Mouse (Mus musculus): ENCODE measurements around the gene Os9. TPM values are rescaled to one million over a fixed set of nuclear protein-coding genes. Genes with fewer than 3 reads are reported as not detected.

Gene Os9
- polyA plus RNA-seq, 1 experiment from 2014 or later: 81.4 TPM

GRCm38 (mm10) chr10:127111001-127111887 lies 9.7 kb downstream of the Os9 start:
- H3K27ac ChIP-seq (ENCODE audit: low read depth): no peak overlapping the region
- TF ChIP-seq EP300 (IDR thresholded peaks at IDR 0.05; ENCODE audit: low read depth) (no peak), CTCF (IDR thresholded peaks at IDR 0.05; ENCODE audit: low read depth) (peak; percentile 33; the same call in 1 of the 2 replicates)
- H3K27me3 ChIP-seq (ENCODE audit: insufficient read depth, low read length): no peaks in the 10 kb centered on the region
- DNase-seq (no peak), ATAC-seq (no peak)
- H3K9me3 ChIP-seq (ENCODE audit: low read length): no peaks in the 10 kb centered on the region
- H3K9ac ChIP-seq (replicated peaks): no peak overlapping the region
- peaks cover 28% of the 10 kb centered on the region for H3K36me3 ChIP-seq (replicated peaks; ENCODE audit: insufficient read depth, low read length)
- H3K4me2 ChIP-seq (ENCODE audit: low read depth, low read length): no peak overlapping the region
- 70% methylated on average over 15 of the region's 15 CpGs for WGBS (ENCODE audit: insufficient replicate concordance)
- H3K4me1 ChIP-seq (ENCODE audit: insufficient read depth): peaks cover 3% of the 10 kb centered on the region; the same call in 1 of the 2 replicates
- no peak overlapping the region for H3K4me3 ChIP-seq (ENCODE audit: low read depth, low read length)

GRCm38 (mm10) chr10:127108262-127108583 lies 12.7 kb downstream of the Os9 start:
- TF ChIP-seq CTCF (IDR thresholded peaks at IDR 0.05; ENCODE audit: low read depth): no peak
- TF ChIP-seq EP300 (IDR thresholded peaks at IDR 0.05; ENCODE audit: low read depth): no peak
- ATAC-seq: peak; percentile 11; the same call in 1 of the 2 replicates
- Histone ChIP-seq H3K9ac (replicated peaks) (no peak overlapping the region), H3K4me1 (ENCODE audit: insufficient read depth) (peaks cover 7% of the 10 kb centered on the region), H3K27ac (ENCODE audit: low read depth) (0 out of 2 replicates have a peak overlapping the region, but pooled peaks have one; percentile 6), H3K4me3 (ENCODE audit: low read depth, low read length) (no peak overlapping the region), H3K4me2 (ENCODE audit: low read depth, low read length) (no peak overlapping the region), H3K36me3 (replicated peaks; ENCODE audit: insufficient read depth, low read length) (peaks cover 24% of the 10 kb centered on the region), H3K9me3 (ENCODE audit: low read length) (no peaks in the 10 kb centered on the region), H3K27me3 (ENCODE audit: insufficient read depth, low read length) (no peaks in the 10 kb centered on the region)
- no peak for DNase-seq
- 30% methylated on average over 3 of the region's 3 CpGs for WGBS (ENCODE audit: insufficient replicate concordance)

- no peak overlapping the region for H3K4me3 ChIP-seq (ENCODE audit: low read depth, low read length)
- H3K9me3 ChIP-seq (ENCODE audit: low read length): no peaks in the 10 kb centered on the region
- WGBS (ENCODE audit: insufficient replicate concordance): 47% methylated on average over 16 of the region's 16 CpGs
- ATAC-seq (peak; percentile 39), DNase-seq (no peak)
- TF ChIP-seq CTCF (IDR thresholded peaks at IDR 0.05; ENCODE audit: low read depth): no peak
- no peak for TF ChIP-seq EP300 (IDR thresholded peaks at IDR 0.05; ENCODE audit: low read depth)
- H3K36me3 ChIP-seq (replicated peaks; ENCODE audit: insufficient read depth, low read length): peaks cover 21% of the 10 kb centered on the region
- H3K9ac ChIP-seq (replicated peaks): no peak overlapping the region; the same call in 1 of the 2 replicates
- H3K4me2 ChIP-seq (ENCODE audit: low read depth, low read length): peak overlapping the region; percentile 46
- H3K27ac ChIP-seq (ENCODE audit: low read depth): 0 out of 2 replicates have a peak overlapping the region, but pooled peaks have one; percentile 6
- no peaks in the 10 kb centered on the region for H3K27me3 ChIP-seq (ENCODE audit: insufficient read depth, low read length)
- H3K4me1 ChIP-seq (ENCODE audit: insufficient read depth): peaks cover 7% of the 10 kb centered on the region
Measured at GRCm38 (mm10) chr10:127107563-127108261, 13.2 kb downstream of the Os9 start.

- Histone ChIP-seq H3K9ac (replicated peaks) (no peak overlapping the region), H3K9me3 (ENCODE audit: low read length) (no peaks in the 10 kb centered on the region), H3K4me1 (ENCODE audit: insufficient read depth) (peaks cover 18% of the 10 kb centered on the region), H3K4me2 (ENCODE audit: low read depth, low read length) (no peak overlapping the region), H3K4me3 (ENCODE audit: low read depth, low read length) (no peak overlapping the region), H3K27me3 (ENCODE audit: insufficient read depth, low read length) (no peaks in the 10 kb centered on the region), H3K27ac (ENCODE audit: low read depth) (peak overlapping the region; percentile 57; the same call in 1 of the 2 replicates), H3K36me3 (replicated peaks; ENCODE audit: insufficient read depth, low read length) (peaks cover 32% of the 10 kb centered on the region)
- TF ChIP-seq CTCF (IDR thresholded peaks at IDR 0.05; ENCODE audit: low read depth): no peak
- no peak for TF ChIP-seq EP300 (IDR thresholded peaks at IDR 0.05; ENCODE audit: low read depth)
- no peak for ATAC-seq
- no peak for DNase-seq
- WGBS (ENCODE audit: insufficient replicate concordance): 34% methylated on average over 7 of the region's 7 CpGs
Measured at GRCm38 (mm10) chr10:127103631-127104030, 17.3 kb downstream of the Os9 start.

- peaks cover 14% of the 10 kb centered on the region for H3K4me1 ChIP-seq (ENCODE audit: insufficient read depth)
- no peak overlapping the region for H3K4me3 ChIP-seq (ENCODE audit: low read depth, low read length)
- H3K27ac ChIP-seq (ENCODE audit: low read depth): peak overlapping the region; percentile 44; the same call in 1 of the 2 replicates
- no peaks in the 10 kb centered on the region for H3K27me3 ChIP-seq (ENCODE audit: insufficient read depth, low read length)
- no peak overlapping the region for H3K4me2 ChIP-seq (ENCODE audit: low read depth, low read length)
- H3K9ac ChIP-seq (replicated peaks): no peak overlapping the region
- no peak for TF ChIP-seq EP300 (IDR thresholded peaks at IDR 0.05; ENCODE audit: low read depth)
- no peak for TF ChIP-seq CTCF (IDR thresholded peaks at IDR 0.05; ENCODE audit: low read depth)
- peaks cover 43% of the 10 kb centered on the region for H3K36me3 ChIP-seq (replicated peaks; ENCODE audit: insufficient read depth, low read length)
- H3K9me3 ChIP-seq (ENCODE audit: low read length): no peaks in the 10 kb centered on the region
- 62% methylated on average over 6 of the region's 6 CpGs for WGBS (ENCODE audit: insufficient replicate concordance)
- ATAC-seq (no peak), DNase-seq (no peak)
Measured at GRCm38 (mm10) chr10:127101151-127101550, 19.8 kb downstream of the Os9 start.

- peak overlapping the region; percentile 44; the same call in 1 of the 2 replicates for H3K27ac ChIP-seq (ENCODE audit: low read depth)
- peaks cover 14% of the 10 kb centered on the region for H3K4me1 ChIP-seq (ENCODE audit: insufficient read depth)
- no peak overlapping the region for H3K9ac ChIP-seq (replicated peaks)
- no peaks in the 10 kb centered on the region for H3K9me3 ChIP-seq (ENCODE audit: low read length)
- TF ChIP-seq EP300 (IDR thresholded peaks at IDR 0.05; ENCODE audit: low read depth) (peak; percentile 82; the same call in 1 of the 2 replicates), CTCF (IDR thresholded peaks at IDR 0.05; ENCODE audit: low read depth) (no peak)
- H3K4me3 ChIP-seq (ENCODE audit: low read depth, low read length): no peak overlapping the region
- H3K27me3 ChIP-seq (ENCODE audit: insufficient read depth, low read length): no peaks in the 10 kb centered on the region
- H3K36me3 ChIP-seq (replicated peaks; ENCODE audit: insufficient read depth, low read length): peaks cover 50% of the 10 kb centered on the region
- ATAC-seq (peak; percentile 78), DNase-seq (no peak)
- no peak overlapping the region for H3K4me2 ChIP-seq (ENCODE audit: low read depth, low read length)
- WGBS (ENCODE audit: insufficient replicate concordance): 42% methylated on average over 8 of the region's 8 CpGs
Measured at GRCm38 (mm10) chr10:127100414-127100813, 20.5 kb downstream of the Os9 start.
